Mouse (Mus musculus): ENCODE measurements around the gene Syt3. TPM values are rescaled to one million over a fixed set of nuclear protein-coding genes. Genes with fewer than 3 reads are reported as not detected.
A peak's percentile ranks its signal among the peaks of the same experiment; 100 is the strongest.

Gene Syt3
- polyA plus RNA-seq, 1 experiment from 2014 or later = 2.6 TPM

- H3K4me2 ChIP-seq (ENCODE audit: low read depth, low read length) = peak overlapping the region; percentile 38; the same call in 1 of the 2 replicates
- DNase-seq (ENCODE audit: low spot score) = no peak
- no peak overlapping the region for H3K9ac ChIP-seq (ENCODE audit: low read depth, low read length)
- no peak for ATAC-seq (ENCODE audit: low read depth)
- no peaks in the 10 kb centered on the region for H3K9me3 ChIP-seq (ENCODE audit: control insufficient read depth, low read length)
- under 1% methylated on average over 18 of the region's 35 CpGs for WGBS
- peaks cover 94% of the 10 kb centered on the region for H3K27me3 ChIP-seq (replicated peaks; ENCODE audit: control insufficient read depth, insufficient read depth, low read length)
- H3K36me3 ChIP-seq (ENCODE audit: control insufficient read depth, insufficient read depth, low read length) = no peaks in the 10 kb centered on the region
- peak overlapping the region; percentile 21 for H3K4me3 ChIP-seq (ENCODE audit: low read depth, low read length)
- peaks cover 6% of the 10 kb centered on the region; the same call in 1 of the 2 replicates for H3K4me1 ChIP-seq (ENCODE audit: control insufficient read depth, insufficient read depth, low read length)
- no peak overlapping the region for H3K27ac ChIP-seq (replicated peaks; ENCODE audit: low read depth, low read length)
Measured at GRCm38 (mm10) chr7:44353601-44354340, 30.1 kb upstream of the Syt3 start.

DNA sequence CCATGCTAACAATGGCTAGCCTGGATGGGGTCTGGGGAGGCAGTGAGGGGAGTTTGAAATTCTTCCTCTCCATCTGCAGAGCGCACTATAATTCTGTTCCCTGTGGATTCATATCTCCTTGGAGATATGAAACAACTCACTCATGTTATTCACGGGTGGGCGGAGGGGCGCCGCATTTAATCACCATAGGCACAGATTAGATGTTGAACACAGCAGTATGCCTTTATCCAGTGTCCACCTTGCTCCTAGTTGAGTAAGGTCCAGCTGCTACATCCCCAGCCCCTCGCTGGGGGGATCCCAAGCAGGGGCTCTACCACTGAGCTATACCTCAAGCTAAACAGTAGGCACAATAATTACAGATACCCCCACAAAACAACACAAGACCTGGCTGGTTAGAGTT is 28.5 kb upstream of the Syt3 start:
- Histone ChIP-seq H3K27ac (replicated peaks; ENCODE audit: low read depth, low read length) (no peak overlapping the region), H3K4me1 (ENCODE audit: control insufficient read depth, insufficient read depth, low read length) (peaks cover 13% of the 10 kb centered on the region), H3K9ac (ENCODE audit: low read depth, low read length) (no peak overlapping the region), H3K9me3 (ENCODE audit: control insufficient read depth, low read length) (no peaks in the 10 kb centered on the region), H3K4me3 (ENCODE audit: low read depth, low read length) (no peak overlapping the region), H3K27me3 (replicated peaks; ENCODE audit: control insufficient read depth, insufficient read depth, low read length) (peaks cover 91% of the 10 kb centered on the region), H3K4me2 (ENCODE audit: low read depth, low read length) (no peak overlapping the region), H3K36me3 (ENCODE audit: control insufficient read depth, insufficient read depth, low read length) (no peaks in the 10 kb centered on the region)
- ATAC-seq (ENCODE audit: low read depth) (no peak), DNase-seq (ENCODE audit: low spot score) (no peak)
- WGBS = 75% methylated on average over 6 of the region's 6 CpGs

DNA sequence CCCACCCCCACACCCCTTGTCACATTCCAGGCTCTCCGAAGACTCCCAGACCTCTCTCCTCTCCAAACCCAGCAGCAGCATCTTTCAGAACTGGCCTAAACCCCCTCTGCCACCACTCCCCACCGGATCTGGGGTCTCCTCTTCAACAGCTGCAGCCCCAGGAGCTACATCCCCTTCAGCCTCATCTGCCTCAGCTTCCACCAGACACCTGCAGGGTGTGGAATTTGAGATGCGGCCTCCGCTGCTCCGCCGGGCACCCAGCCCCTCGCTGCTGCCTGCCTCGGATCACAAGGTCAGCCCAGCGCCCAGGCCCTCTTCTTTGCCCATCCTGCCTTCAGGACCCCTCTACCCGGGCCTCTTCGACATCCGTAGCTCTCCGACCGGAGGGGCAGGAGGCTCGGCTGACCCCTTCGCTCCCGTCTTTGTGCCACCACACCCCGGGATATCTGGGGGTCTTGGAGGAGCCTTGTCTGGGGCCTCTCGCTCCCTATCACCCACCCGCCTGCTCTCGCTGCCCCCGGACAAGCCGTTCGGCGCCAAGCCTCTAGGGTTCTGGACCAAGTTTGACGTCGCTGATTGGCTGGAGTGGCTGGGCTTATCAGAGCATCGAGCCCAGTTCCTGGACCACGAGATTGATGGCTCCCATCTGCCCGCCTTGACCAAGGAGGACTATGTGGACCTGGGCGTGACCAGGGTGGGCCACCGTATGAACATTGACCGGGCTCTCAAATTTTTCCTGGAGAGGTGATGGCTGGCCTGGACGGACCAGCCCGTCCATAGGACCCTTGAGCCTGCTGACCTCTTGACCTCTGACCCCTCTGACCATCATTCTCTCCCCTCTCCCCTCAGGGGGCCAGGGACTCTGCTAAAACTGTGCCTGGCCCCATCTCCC is 27.1 kb upstream of the Syt3 start:
- 0 out of 2 replicates have a peak overlapping the region, but pooled peaks have one; percentile 0 for H3K4me2 ChIP-seq (ENCODE audit: low read depth, low read length)
- H3K4me3 ChIP-seq (ENCODE audit: low read depth, low read length) = no peak overlapping the region
- WGBS = 3% methylated on average over 31 of the region's 35 CpGs
- H3K9me3 ChIP-seq (ENCODE audit: control insufficient read depth, low read length) = no peaks in the 10 kb centered on the region
- ATAC-seq (ENCODE audit: low read depth) (no peak), DNase-seq (ENCODE audit: low spot score) (no peak)
- no peak overlapping the region for H3K27ac ChIP-seq (replicated peaks; ENCODE audit: low read depth, low read length)
- peaks cover 7% of the 10 kb centered on the region; the same call in 1 of the 2 replicates for H3K4me1 ChIP-seq (ENCODE audit: control insufficient read depth, insufficient read depth, low read length)
- H3K9ac ChIP-seq (ENCODE audit: low read depth, low read length) = no peak overlapping the region
- H3K27me3 ChIP-seq (replicated peaks; ENCODE audit: control insufficient read depth, insufficient read depth, low read length) = peaks cover 88% of the 10 kb centered on the region
- H3K36me3 ChIP-seq (ENCODE audit: control insufficient read depth, insufficient read depth, low read length) = no peaks in the 10 kb centered on the region

- no peak overlapping the region for H3K4me2 ChIP-seq (ENCODE audit: low read depth, low read length)
- no peak overlapping the region for H3K4me3 ChIP-seq (ENCODE audit: low read depth, low read length)
Measured at GRCm38 (mm10) chr7:44357531-44357930, 26.4 kb upstream of the Syt3 start.

DNA sequence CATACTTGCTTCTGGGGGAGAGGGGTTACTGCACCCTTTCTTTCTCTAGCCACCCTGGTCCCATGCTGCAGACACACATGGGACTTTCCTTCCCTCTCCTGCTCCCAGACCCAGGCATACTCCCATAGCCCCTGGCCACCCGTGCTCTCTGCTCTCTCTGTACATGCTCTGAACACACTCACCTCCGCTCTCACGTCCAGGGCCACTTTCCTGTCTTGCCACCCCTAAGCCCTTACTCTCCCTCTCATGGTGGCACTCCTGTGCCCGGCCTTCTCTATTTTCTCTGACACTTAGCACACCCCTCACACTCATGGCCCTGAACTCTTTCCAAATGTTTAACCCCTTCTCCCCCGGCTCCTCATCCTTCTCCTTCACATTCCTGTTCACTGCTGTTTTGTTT is 25.9 kb upstream of the Syt3 start:
- Histone ChIP-seq H3K36me3 (ENCODE audit: control insufficient read depth, insufficient read depth, low read length) (no peaks in the 10 kb centered on the region), H3K4me1 (ENCODE audit: control insufficient read depth, insufficient read depth, low read length) (peaks cover 7% of the 10 kb centered on the region; the same call in 1 of the 2 replicates), H3K4me2 (ENCODE audit: low read depth, low read length) (no peak overlapping the region), H3K27me3 (replicated peaks; ENCODE audit: control insufficient read depth, insufficient read depth, low read length) (peaks cover 80% of the 10 kb centered on the region), H3K9ac (ENCODE audit: low read depth, low read length) (no peak overlapping the region), H3K4me3 (ENCODE audit: low read depth, low read length) (no peak overlapping the region), H3K9me3 (ENCODE audit: control insufficient read depth, low read length) (no peaks in the 10 kb centered on the region), H3K27ac (replicated peaks; ENCODE audit: low read depth, low read length) (no peak overlapping the region)
- 16% methylated on average over 5 of the region's 5 CpGs for WGBS
- ATAC-seq (ENCODE audit: low read depth) (no peak), DNase-seq (ENCODE audit: low spot score) (no peak)

More at GRCm38 (mm10) chr7:44357531-44357930, 26.4 kb upstream of the Syt3 start:
- DNase-seq (ENCODE audit: low spot score) = no peak
- Histone ChIP-seq H3K4me1 (ENCODE audit: control insufficient read depth, insufficient read depth, low read length) (peaks cover 7% of the 10 kb centered on the region; the same call in 1 of the 2 replicates), H3K27me3 (replicated peaks; ENCODE audit: control insufficient read depth, insufficient read depth, low read length) (peaks cover 84% of the 10 kb centered on the region), H3K9ac (ENCODE audit: low read depth, low read length) (no peak overlapping the region), H3K27ac (replicated peaks; ENCODE audit: low read depth, low read length) (no peak overlapping the region), H3K36me3 (ENCODE audit: control insufficient read depth, insufficient read depth, low read length) (no peaks in the 10 kb centered on the region), H3K9me3 (ENCODE audit: control insufficient read depth, low read length) (no peaks in the 10 kb centered on the region)
- no peak for ATAC-seq (ENCODE audit: low read depth)
- WGBS = 18% methylated on average over 10 of the region's 10 CpGs

GRCm38 (mm10) chr7:44358886-44359654 is 24.8 kb upstream of the Syt3 start:
- H3K36me3 ChIP-seq (ENCODE audit: control insufficient read depth, insufficient read depth, low read length) = no peaks in the 10 kb centered on the region
- peaks cover 69% of the 10 kb centered on the region for H3K27me3 ChIP-seq (replicated peaks; ENCODE audit: control insufficient read depth, insufficient read depth, low read length)
- H3K9ac ChIP-seq (ENCODE audit: low read depth, low read length) = peak overlapping the region; percentile 54
- H3K4me1 ChIP-seq (ENCODE audit: control insufficient read depth, insufficient read depth, low read length) = peaks cover 7% of the 10 kb centered on the region; the same call in 1 of the 2 replicates
- no peak for DNase-seq (ENCODE audit: low spot score)
- H3K4me3 ChIP-seq (ENCODE audit: low read depth, low read length) = peak overlapping the region; percentile 44
- WGBS = 3% methylated on average over 10 of the region's 26 CpGs
- no peak overlapping the region for H3K27ac ChIP-seq (replicated peaks; ENCODE audit: low read depth, low read length)
- no peaks in the 10 kb centered on the region for H3K9me3 ChIP-seq (ENCODE audit: control insufficient read depth, low read length)
- H3K4me2 ChIP-seq (ENCODE audit: low read depth, low read length) = peak overlapping the region; percentile 85
- ATAC-seq (ENCODE audit: low read depth) = no peak

DNA sequence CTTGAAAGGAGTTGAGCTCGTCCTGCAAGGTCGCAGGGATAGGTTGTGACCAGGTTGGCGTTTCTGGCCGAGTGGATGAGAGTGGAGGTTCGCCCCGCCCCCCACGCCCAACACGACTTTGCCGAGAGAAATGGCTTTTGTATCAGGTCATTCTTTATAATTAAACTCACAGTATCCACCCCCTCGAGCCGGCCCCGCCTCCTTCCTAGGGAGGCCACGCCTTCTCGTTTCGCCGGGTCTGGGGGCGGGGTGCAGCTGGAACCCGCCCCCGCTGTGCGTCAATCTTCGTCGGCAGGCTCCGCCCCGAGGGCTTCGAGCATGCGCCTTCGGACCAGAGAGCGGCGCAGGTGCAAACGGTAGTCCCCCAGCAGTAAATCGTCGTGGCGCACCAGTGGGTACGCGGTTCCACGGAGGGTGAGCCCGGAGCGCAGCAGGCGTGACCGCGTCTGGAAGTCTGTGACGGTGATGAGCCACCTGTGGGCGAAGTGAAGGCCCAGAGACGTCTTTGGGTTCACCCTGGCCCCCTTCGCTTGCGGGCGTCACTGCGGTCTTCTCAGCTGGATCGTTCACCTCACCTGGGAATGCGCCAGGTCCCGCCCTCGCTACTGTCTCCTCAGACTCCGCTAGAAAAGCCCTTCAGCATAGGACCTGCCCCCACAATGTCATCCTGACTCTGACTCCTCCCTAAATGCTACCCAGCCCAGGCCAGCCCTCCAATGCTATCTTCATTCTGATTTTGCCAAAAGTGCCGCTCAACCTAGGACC is 23.8 kb upstream of the Syt3 start:
- Histone ChIP-seq H3K4me2 (ENCODE audit: low read depth, low read length) (peak overlapping the region; percentile 85), H3K27ac (replicated peaks; ENCODE audit: low read depth, low read length) (no peak overlapping the region), H3K9me3 (ENCODE audit: control insufficient read depth, low read length) (no peaks in the 10 kb centered on the region), H3K4me3 (ENCODE audit: low read depth, low read length) (peak overlapping the region; percentile 44), H3K27me3 (replicated peaks; ENCODE audit: control insufficient read depth, insufficient read depth, low read length) (peaks cover 59% of the 10 kb centered on the region), H3K4me1 (ENCODE audit: control insufficient read depth, insufficient read depth, low read length) (peaks cover 7% of the 10 kb centered on the region; the same call in 1 of the 2 replicates), H3K36me3 (ENCODE audit: control insufficient read depth, insufficient read depth, low read length) (no peaks in the 10 kb centered on the region), H3K9ac (ENCODE audit: low read depth, low read length) (peak overlapping the region; percentile 54)
- peak; percentile 93 for DNase-seq (ENCODE audit: low spot score)
- WGBS = under 1% methylated on average over 39 of the region's 54 CpGs
- ATAC-seq (ENCODE audit: low read depth) = peak; percentile 74

Measured in embryonic facial prominence, embryonic 14.5 days (tissue).